Mouse (Mus musculus) frontal cortex, postnatal 36 days (tissue): ENCODE data around the gene Olfr1181.
"Not testable (repeated sequence)": the region's sequence is repeated elsewhere in the genome, so short reads cannot be mapped to it uniquely, and the experiment has no call there.

Source experiments
- DNase-seq, 2 experiments: peaks; one replicate each; pipeline ENCODE4 v3.0.0; 2022; ENCODE audit warnings: low spot score in 2 of 2

The Olfr1181 gene

DNA sequence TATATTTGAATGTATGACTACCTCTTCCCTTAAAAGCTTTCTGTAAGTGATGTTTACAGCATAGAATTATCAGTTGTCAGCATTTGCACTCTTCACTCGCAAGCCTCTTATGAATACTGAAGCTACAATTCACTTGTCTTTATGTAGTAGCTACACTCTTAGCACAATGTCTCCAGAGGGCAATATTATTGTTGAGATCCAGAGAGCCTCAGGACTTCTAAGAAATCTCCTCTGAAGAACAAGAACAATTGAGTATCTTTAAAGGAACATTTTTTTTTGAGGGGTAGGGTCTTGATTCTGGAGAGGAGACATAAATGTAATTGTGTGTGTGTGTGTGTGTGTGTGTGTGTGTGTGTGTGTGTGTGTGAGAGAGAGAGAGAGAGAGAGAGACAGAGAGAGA is at the start of gene Olfr1181:
TSS of gene Olfr1181 (minus strand) at position 101 of the 400 bp plus-strand sequence.
- no peak for DNase-seq

DNA sequence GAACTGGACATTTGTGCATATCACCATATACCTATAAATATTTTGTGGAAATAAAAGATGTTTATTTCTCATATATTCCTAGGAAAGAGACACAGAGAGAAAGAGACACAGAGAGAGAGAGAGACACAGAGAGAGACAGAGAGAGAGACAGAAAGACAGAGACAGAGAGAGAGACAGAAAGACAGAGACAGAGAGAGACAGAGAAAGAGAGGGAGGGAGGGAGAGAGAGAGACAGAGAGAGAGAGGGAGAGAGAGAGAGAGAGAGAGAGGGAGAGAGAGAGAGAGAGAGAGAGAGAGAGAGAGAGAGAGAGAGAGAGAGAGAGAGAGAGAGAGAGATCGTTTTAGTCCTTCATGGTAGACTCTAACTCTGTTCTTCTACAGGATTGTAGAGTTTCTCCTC is 28.6 kb upstream of the Olfr1181 start, which contains the start of gene Olfr1183:
TSS of gene Olfr1183 (plus strand) at position 301 of the 400 bp plus-strand sequence.
- not testable (repeated sequence) for DNase-seq

DNA sequence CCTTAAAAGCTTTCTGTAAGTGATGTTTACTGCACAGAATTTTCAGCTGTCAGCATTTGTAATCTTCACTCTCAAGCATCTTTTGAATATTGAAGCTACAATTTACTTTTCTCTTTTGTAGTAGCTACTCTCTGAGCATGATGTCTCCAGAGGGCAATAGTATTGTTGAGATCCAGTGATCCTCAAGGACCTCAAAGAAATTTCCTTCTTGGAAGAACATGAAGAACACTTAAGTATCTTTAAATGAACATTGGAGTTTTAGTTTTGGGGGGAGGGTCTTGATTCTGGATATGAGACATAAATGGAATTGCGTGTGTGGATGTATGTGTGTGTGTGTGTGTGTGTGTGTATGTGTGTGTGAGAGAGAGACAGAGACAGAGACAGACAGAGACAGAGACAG is 23.1 kb upstream of the Olfr1181 start, which contains the start of gene Gm13757:
TSS of gene Gm13757 (minus strand) at position 101 of the 400 bp plus-strand sequence.
- DNase-seq = no peak

DNA sequence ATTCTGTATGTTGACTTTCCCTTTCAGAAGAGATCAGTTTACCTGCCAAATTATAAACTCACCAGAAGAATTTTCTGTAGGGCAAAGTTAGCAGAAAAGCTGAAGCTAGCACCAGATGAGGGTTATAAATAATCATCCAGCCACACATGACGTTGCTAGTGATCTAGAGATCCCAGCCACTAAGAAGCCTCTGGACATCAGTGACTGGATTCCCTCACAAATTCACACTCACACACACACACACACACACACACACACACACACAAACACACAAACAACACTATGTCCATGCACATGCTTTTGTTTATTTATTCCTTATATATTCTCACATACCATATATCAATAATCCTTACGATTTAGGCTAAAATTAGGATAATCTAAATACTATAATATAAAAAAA is 6.9 kb downstream of the Olfr1181 start, which contains the start of gene Olfr1180:
TSS of gene Olfr1180 (minus strand) at position 101 of the 400 bp plus-strand sequence.
- DNase-seq = no peak

DNA sequence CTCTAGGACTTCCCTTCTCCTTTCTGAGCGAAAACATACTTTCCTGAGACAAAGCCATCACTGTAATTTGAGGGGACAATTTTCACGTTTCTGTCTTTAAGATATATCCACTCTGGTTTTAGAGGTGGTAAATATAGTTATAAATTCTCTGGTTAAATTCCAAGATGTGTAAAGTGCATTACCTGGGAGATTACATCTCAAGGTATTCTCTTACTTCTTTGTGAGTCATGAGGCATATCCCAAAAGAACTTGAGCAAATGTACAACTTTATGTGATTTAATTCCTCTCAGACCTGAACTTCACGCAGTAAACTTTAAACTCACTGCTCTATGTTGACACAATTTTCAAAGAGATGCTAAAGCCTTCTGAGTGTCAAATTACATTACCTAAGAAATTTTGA is 19.6 kb downstream of the Olfr1181 start, which contains the start of gene Olfr1179:
TSS of gene Olfr1179 (minus strand) at position 101 of the 400 bp plus-strand sequence.
- no peak for DNase-seq

DNA sequence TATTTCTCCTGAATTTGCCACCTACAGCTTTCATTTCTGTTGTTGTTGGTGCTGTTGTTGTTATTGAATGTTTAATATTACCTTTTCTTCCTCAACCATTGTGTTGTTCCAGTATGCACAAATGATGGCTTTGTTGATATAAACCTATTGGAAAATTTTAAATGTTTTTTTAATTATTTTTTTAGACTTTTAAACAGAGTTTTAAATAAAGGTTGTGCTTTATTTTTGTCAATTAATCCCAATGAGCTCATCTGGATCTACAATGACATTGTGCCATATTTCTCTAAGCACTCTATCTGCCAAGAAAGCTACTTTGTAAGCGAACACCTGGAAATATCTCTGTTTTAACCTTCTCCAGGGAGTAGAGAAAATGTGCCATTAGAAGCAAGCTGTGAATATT is 39.2 kb downstream of the Olfr1181 start, which contains the start of gene Olfr1178:
TSS of gene Olfr1178 (plus strand) at position 301 of the 400 bp plus-strand sequence.
- DNase-seq = no peak
